Mouse (Mus musculus): Measurements from ENCODE around the gene Rap2c. TPM values are rescaled to one million over a fixed set of nuclear protein-coding genes. Genes with fewer than 3 reads are reported as not detected.

Gene Rap2c
- polyA plus RNA-seq, 1 experiment = 5.3 TPM

DNA sequence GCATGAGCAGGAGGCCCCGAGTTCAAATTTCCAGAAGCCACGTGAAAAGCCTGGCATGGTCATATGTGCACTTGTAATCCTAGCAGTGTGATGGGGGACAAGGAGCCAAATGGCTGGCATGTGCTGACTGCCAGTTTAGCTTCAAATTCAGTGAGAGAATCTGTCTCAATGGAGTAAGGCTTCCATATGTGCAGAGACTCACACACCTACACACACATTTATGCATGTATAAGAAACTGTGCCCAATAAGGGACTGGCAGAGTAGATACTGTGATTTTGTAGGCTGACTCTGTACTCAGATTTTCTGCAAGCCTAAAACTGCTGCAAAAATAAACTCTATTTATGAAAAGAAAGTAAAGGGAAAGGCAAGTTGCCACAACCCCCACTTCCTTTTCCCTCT is 39.4 kb downstream of the Rap2c start:
- WGBS = 73% methylated on average over 2 of the region's 2 CpGs
- DNase-seq (ENCODE audit: low read depth, low spot score) = no peak

DNA sequence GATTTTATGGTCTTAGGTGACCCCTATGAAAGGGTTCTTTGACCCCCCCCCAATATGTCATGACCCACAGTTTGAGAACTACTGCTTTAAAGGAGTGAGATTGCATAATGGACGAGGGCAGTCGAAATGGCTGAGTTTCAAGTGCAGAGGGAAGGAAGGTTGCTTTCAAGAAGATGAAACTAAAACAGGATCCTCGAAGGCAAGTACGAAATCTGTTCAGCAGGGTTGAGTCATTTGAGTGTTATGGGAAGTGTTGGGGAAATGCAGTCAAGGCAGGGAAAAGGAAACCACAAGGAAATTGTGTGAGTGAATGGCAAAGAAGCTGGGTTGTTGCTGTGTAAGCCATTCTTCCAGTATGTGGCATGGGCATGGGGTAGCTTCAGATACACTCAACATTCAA is 45.7 kb downstream of the Rap2c start:
- DNase-seq (ENCODE audit: low read depth, low spot score) = no peak
- WGBS = 76% methylated on average over 4 of the region's 4 CpGs

DNA sequence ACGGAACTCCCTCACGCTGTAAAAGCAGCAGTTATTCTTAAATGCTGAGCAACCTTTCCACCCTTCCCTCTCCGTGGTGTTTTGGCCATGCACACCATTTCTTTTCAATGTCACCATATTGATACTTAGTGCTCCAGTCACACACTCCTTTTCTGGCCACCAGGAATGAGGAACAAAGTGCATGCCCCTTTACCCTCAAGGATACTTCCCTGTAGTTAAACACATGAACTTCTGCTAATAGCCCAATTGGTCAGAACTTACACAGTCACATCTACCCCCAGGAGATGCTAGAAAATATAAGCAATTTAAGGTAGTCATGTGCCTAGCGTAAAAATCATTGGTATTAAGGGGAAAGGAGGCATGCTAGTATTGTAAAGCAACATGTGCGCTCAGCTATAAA is 47.9 kb downstream of the Rap2c start:
- DNase-seq (ENCODE audit: low read depth, low spot score) = no peak
- 84% methylated on average over 5 of the region's 5 CpGs for WGBS

DNA sequence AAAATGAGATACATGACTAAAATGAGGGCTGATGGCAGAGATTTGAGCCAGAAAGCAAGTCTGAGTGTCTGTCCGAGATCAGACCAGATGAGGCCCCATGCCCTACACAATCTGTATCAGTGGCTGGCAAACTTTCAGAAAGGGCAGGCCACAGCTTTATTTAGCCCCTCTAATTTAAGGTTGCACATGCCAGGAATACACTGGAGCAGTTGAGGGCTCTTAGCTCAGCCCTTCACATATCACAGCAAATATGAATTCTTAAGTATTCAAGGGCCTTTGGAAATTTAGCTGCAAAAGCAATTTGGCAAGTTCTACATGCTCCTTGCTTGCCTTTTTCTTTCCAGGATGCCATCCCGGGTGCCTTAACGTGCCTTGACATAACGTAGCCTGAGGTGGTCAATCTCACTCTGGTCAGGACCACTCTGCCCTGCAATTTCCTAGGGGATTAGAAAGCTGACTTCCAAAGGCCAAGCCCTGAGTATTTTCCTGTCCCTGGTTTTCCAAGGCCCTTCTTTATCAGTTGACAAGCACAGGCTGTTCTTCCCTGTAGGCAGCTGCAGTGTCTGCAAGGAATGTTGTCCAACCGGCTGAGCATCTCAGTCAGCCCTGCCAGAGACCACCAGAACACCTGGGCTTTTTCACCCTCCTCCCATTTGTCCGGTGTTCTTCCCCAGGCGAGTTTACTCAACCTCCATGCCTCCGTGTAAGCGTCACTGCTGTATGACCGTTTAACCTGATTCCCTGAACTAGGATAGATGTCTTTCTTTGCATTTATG is 49.5 kb downstream of the Rap2c start:
- no peak for DNase-seq (ENCODE audit: low read depth, low spot score)
- 44% methylated on average over 10 of the region's 10 CpGs for WGBS

DNA sequence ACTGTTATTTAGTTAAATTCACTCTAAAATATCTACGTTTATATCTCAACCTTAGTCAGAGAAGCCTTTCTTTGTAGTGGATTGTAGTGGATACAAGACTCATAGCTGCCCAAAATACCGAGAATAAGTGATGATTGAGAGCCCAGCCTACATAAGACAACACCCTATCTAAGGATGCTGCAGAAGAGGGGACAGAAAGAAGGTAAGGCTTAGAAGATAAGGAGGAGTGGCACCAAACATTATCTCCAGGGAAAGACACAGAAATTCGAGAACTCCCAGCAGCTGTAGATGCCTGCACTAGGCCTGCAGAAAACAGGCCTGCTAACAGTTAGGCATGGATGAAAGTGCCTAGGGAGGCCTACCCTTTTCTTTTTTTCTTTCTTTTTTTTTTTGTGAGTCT is 52.7 kb downstream of the Rap2c start:
- 75% methylated on average over 3 of the region's 3 CpGs for WGBS
- DNase-seq (ENCODE audit: low read depth, low spot score) = no peak

DNA sequence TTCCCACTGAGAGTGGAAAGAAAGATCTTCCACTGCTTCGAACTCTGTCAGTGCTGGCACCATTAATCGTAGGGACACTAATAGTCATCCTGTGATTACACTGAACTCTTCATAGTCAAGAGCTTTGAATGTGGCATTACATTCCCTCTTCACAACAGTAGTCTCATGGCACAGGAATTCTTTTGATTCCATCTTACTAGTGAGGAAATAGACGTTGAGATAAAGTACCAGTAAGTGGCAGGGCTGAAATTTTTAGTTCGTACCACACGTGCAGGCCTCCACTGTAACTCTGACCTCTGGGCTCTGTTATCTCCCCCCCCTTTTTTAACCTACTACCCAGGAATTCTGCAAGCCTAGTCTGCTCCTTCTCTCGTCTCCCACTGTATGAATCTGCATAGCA is 54.9 kb downstream of the Rap2c start:
- DNase-seq (ENCODE audit: low read depth, low spot score) = no peak
- WGBS = 70% methylated on average over 6 of the region's 6 CpGs

Other genes with a start within 250 kb of the Rap2c start
- gene Stk26, start 177.0 kb downstream of the Rap2c start, polyA plus RNA-seq (2012; rRNA removed) = 0.62 and 1.1 TPM in 2 replicates
- not detected in 2 replicates for gene Frmd7, start 75.3 kb downstream of the Rap2c start, polyA plus RNA-seq (2012; rRNA removed)
- 3.4 and 7.3 TPM in 2 replicates for gene Mbnl3, start 188.5 kb upstream of the Rap2c start, polyA plus RNA-seq (2012; rRNA removed)

Measured in large intestine, adult 2 months (tissue).